Mouse (Mus musculus): ENCODE measurements at regions not wholly inside any gene's neighbourhood (a gene's known extent, or its start where the extent isn't known, plus 50 kb on each side); places are given as distances from the start of the nearest gene placed in this dataset.

DNA sequence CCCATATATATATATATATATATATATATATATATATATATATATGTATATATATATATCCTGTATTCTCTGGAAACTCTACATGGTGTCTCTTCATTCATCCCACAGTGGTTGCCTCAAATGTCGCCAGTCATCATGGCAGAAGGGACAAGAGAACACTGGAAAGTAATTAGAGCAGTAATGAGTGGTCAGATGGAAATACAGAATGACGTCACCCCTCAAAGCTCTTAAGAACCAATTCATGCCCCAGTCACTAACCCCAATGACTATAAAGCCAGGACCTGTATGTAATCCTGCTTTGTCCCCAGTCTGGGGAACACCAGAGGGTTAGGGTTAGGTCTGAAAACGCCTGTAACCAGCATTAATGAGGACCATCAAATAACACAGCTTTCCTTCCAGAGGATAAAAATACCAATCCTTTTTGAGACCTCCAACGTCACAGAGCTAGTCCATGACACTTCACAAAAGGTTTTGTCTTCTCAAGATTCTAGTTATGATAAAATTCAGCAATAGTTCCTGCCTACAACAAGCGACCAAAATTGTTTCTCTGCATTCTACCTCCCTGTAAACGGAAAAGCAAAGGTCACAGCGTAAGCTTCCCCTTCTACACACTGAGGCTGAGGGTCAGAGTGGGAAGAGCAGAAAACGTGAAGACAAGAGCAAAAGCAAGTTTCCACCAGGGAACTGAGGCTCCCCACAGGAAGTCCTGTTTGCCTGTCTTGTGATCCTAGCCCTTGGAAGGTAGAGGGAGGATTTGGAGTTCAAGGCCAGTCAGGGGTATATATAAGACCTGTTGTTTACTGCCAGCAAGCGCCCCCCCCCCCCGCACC lies 99.5 kb downstream of the Tmco5 start:
- H3K27me3 ChIP-seq (ENCODE audit: insufficient read depth, low read length): peaks cover 8% of the 10 kb centered on the region; the same call in 1 of the 2 replicates
- TF ChIP-seq EP300 (IDR thresholded peaks at IDR 0.05; ENCODE audit: low read depth) (no peak), CTCF (IDR thresholded peaks at IDR 0.05; ENCODE audit: low read depth) (no peak)
- no peaks in the 10 kb centered on the region for H3K36me3 ChIP-seq (replicated peaks; ENCODE audit: insufficient read depth, low read length)
- H3K4me3 ChIP-seq (ENCODE audit: low read depth, low read length): no peak overlapping the region
- no peak for DNase-seq
- WGBS (ENCODE audit: insufficient replicate concordance): 51% methylated on average over 10 of the region's 10 CpGs
- H3K4me1 ChIP-seq (ENCODE audit: insufficient read depth): peaks cover 6% of the 10 kb centered on the region; the same call in 1 of the 2 replicates
- no peak overlapping the region for H3K4me2 ChIP-seq (ENCODE audit: low read depth, low read length)
- H3K9ac ChIP-seq (replicated peaks): no peak overlapping the region
- no peak for ATAC-seq
- no peaks in the 10 kb centered on the region for H3K9me3 ChIP-seq (ENCODE audit: low read length)
- no peak overlapping the region for H3K27ac ChIP-seq (ENCODE audit: low read depth)

DNA sequence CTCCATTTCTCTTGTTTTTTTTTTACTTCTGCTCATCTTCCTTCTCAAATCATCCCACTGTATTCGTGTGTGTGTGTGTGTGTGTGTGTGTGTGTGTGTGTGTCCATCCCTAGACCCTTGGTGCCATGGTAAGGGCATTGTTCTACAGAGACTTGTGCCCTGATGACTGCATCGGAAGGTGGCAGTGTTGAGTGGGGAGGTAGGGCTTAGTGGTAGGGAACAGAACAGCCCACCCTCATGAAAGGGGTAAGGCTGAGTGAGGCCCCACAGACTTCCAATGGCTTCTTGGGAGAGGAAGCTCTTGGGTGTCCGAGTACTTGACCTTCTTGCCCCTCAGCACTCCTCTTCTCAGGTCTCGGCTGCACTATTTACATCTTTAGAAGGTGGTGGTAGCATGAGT lies 100.3 kb downstream of the Tmco5 start:
- WGBS (ENCODE audit: insufficient replicate concordance): 78% methylated on average over 4 of the region's 4 CpGs
- Histone ChIP-seq H3K27me3 (ENCODE audit: insufficient read depth, low read length) (peaks cover 8% of the 10 kb centered on the region; the same call in 1 of the 2 replicates), H3K9me3 (ENCODE audit: low read length) (no peaks in the 10 kb centered on the region)

DNA sequence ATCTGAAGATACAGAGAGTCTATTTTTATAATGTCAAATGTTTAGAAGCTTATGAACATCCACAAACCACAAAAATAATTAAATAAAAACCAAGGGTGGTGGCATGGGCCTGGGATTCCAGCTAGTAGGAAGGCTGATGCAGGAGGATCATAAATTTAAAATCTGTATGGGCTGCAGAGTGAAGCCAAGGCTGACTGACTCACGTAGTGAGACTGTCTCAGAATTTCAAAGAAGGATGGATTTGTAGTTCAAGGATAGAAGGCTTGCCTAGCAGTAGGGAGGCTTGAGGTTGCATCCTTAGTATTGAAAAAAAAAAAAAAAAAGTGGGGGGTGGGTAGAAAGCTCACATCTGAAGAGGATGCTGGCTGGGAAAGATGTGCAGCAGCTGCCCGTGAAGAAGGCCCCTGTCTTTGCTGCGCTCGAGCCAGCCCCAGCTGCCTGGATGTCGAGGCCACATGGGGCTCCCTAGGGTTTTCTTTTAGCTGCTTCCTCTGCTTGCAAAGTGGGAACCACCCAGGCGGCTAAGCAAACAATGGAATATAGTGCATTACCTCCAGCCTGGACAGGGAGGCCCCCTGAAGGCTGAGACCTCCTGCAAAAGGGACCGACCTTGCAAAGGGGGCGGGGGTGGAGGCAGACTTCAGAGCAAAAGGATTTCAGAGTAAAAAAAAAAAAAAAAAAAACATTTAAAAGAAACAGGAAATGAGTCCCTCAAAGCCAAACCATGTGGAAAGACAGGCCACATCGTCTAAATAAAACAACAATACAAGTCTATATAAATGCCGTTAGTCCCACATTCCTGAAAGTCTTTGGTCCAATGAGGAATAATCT lies 101.3 kb downstream of the Tmco5 start:
- Histone ChIP-seq H3K36me3 (replicated peaks; ENCODE audit: insufficient read depth, low read length) (no peaks in the 10 kb centered on the region), H3K4me3 (ENCODE audit: low read depth, low read length) (no peak overlapping the region), H3K27ac (ENCODE audit: low read depth) (0 out of 2 replicates have a peak overlapping the region, but pooled peaks have one; percentile 29), H3K4me2 (ENCODE audit: low read depth, low read length) (no peak overlapping the region), H3K9me3 (ENCODE audit: low read length) (no peaks in the 10 kb centered on the region), H3K27me3 (ENCODE audit: insufficient read depth, low read length) (peaks cover 8% of the 10 kb centered on the region; the same call in 1 of the 2 replicates), H3K4me1 (ENCODE audit: insufficient read depth) (peaks cover 4% of the 10 kb centered on the region; the same call in 1 of the 2 replicates), H3K9ac (replicated peaks) (no peak overlapping the region)
- TF ChIP-seq CTCF (IDR thresholded peaks at IDR 0.05; ENCODE audit: low read depth) (no peak), EP300 (IDR thresholded peaks at IDR 0.05; ENCODE audit: low read depth) (no peak)
- peak; percentile 38 for DNase-seq
- ATAC-seq: no peak
- 27% methylated on average over 10 of the region's 10 CpGs for WGBS (ENCODE audit: insufficient replicate concordance)

More for the DNA sequence above, 100.3 kb downstream of the Tmco5 start:
- TF ChIP-seq EP300 (IDR thresholded peaks at IDR 0.05; ENCODE audit: low read depth) (no peak), CTCF (IDR thresholded peaks at IDR 0.05; ENCODE audit: low read depth) (no peak)
- no peak for DNase-seq
- Histone ChIP-seq H3K9ac (replicated peaks) (no peak overlapping the region), H3K36me3 (replicated peaks; ENCODE audit: insufficient read depth, low read length) (no peaks in the 10 kb centered on the region), H3K4me1 (ENCODE audit: insufficient read depth) (peaks cover 4% of the 10 kb centered on the region; the same call in 1 of the 2 replicates), H3K4me2 (ENCODE audit: low read depth, low read length) (no peak overlapping the region), H3K4me3 (ENCODE audit: low read depth, low read length) (no peak overlapping the region), H3K27ac (ENCODE audit: low read depth) (no peak overlapping the region)
- ATAC-seq: no peak

DNA sequence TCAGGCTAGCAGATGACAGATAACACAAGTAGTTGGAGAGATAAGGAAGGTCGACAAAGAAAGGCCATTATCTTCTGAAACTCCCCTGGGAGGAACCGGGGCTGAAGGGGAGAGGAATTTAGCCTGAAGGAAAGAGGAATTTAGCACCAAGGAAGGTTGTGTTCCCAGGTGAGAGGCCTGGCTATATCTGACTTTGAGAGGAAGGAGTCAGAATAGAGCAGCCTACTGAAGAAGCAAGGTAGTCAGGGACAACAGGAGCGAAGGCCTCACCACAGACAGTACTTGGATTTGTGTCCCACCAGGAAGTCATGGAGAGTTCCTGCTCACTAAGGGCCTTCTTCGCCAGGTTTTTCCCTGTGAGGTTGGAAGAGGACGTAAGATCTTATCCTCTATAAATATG lies 102.2 kb downstream of the Tmco5 start:
- Histone ChIP-seq H3K9me3 (ENCODE audit: low read length) (no peaks in the 10 kb centered on the region), H3K4me2 (ENCODE audit: low read depth, low read length) (no peak overlapping the region), H3K27me3 (ENCODE audit: insufficient read depth, low read length) (0 out of 2 replicates have a peak, but pooled peaks cover 3% of the 10 kb centered on the region), H3K27ac (ENCODE audit: low read depth) (no peak overlapping the region), H3K4me1 (ENCODE audit: insufficient read depth) (peaks cover 4% of the 10 kb centered on the region; the same call in 1 of the 2 replicates), H3K36me3 (replicated peaks; ENCODE audit: insufficient read depth, low read length) (no peaks in the 10 kb centered on the region), H3K4me3 (ENCODE audit: low read depth, low read length) (no peak overlapping the region), H3K9ac (replicated peaks) (no peak overlapping the region)
- TF ChIP-seq CTCF (IDR thresholded peaks at IDR 0.05; ENCODE audit: low read depth): no peak
- no peak for TF ChIP-seq EP300 (IDR thresholded peaks at IDR 0.05; ENCODE audit: low read depth)
- DNase-seq (no peak), ATAC-seq (no peak)
- WGBS (ENCODE audit: insufficient replicate concordance): 62% methylated on average over 5 of the region's 5 CpGs

DNA sequence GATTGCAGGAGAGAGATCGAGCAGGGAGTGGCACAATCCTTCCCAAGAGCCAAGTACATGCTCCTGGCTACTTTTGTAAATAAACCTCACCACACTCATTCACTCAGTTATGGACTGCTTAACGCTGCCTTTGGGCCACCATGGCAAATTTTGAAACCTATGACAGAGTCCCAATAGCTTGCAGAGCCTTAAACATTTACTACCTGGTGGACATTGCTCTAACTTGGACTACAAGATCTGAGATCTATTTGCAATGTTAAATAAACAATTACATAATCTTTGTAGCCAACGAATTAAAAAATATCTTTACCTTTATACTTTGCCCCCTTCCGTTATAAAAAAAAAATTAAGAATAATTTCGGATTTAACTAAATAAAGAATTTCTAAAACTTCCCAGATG lies 104.9 kb downstream of the Tmco5 start:
- H3K27ac ChIP-seq (ENCODE audit: low read depth): no peak overlapping the region
- no peak for ATAC-seq

More for the DNA sequence above, 104.9 kb downstream of the Tmco5 start:
- no peak for TF ChIP-seq CTCF (IDR thresholded peaks at IDR 0.05; ENCODE audit: low read depth)
- no peak for TF ChIP-seq EP300 (IDR thresholded peaks at IDR 0.05; ENCODE audit: low read depth)
- H3K9ac ChIP-seq (replicated peaks): no peak overlapping the region
- no peak overlapping the region for H3K4me2 ChIP-seq (ENCODE audit: low read depth, low read length)
- no peaks in the 10 kb centered on the region for H3K9me3 ChIP-seq (ENCODE audit: low read length)
- no peak overlapping the region for H3K4me3 ChIP-seq (ENCODE audit: low read depth, low read length)
- peaks cover 4% of the 10 kb centered on the region; the same call in 1 of the 2 replicates for H3K4me1 ChIP-seq (ENCODE audit: insufficient read depth)
- H3K36me3 ChIP-seq (replicated peaks; ENCODE audit: insufficient read depth, low read length): no peaks in the 10 kb centered on the region
- WGBS (ENCODE audit: insufficient replicate concordance): 68% methylated on average over 5 of the region's 5 CpGs
- no peaks in the 10 kb centered on the region for H3K27me3 ChIP-seq (ENCODE audit: insufficient read depth, low read length)
- no peak for DNase-seq
